Mouse (Mus musculus): ENCODE results near the gene 4930404H24Rik.
"Not testable (repeated sequence)": the region's sequence is repeated elsewhere in the genome, so short reads cannot be mapped to it uniquely, and the experiment has no call there.

4930404H24Rik gene

GRCm38 (mm10) chr2:153478583-153478982 is 14.0 kb upstream of the 4930404H24Rik start:
- DNase-seq (ENCODE audit: low read depth in 1 of 2, low spot score in 2 of 2): peak in 1 of 2 experiments; percentile 43

- DNase-seq (ENCODE audit: low read depth in 1 of 2, low spot score in 2 of 2): no peak
Observed at GRCm38 (mm10) chr2:153479486-153479885, 13.1 kb upstream of the 4930404H24Rik start.

- DNase-seq (ENCODE audit: low read depth in 1 of 2, low spot score in 2 of 2): no peak
Observed at GRCm38 (mm10) chr2:153481108-153481860, 11.3 kb upstream of the 4930404H24Rik start.

GRCm38 (mm10) chr2:153481861-153482120 is 10.8 kb upstream of the 4930404H24Rik start:
- no peak for DNase-seq (ENCODE audit: low read depth in 1 of 2, low spot score in 2 of 2)

GRCm38 (mm10) chr2:153483118-153483983 is 9.2 kb upstream of the 4930404H24Rik start:
- no peak for DNase-seq (ENCODE audit: low read depth in 1 of 2, low spot score in 2 of 2)

GRCm38 (mm10) chr2:153484071-153484470 is 8.5 kb upstream of the 4930404H24Rik start:
- DNase-seq (ENCODE audit: low read depth in 1 of 2, low spot score in 2 of 2): no peak

GRCm38 (mm10) chr2:153490116-153490515 is 2.5 kb upstream of the 4930404H24Rik start:
- DNase-seq (ENCODE audit: low read depth in 1 of 2, low spot score in 2 of 2): no peak

GRCm38 (mm10) chr2:153490940-153491339 is 1.6 kb upstream of the 4930404H24Rik start:
- no peak for DNase-seq (ENCODE audit: low read depth in 1 of 2, low spot score in 2 of 2)

GRCm38 (mm10) chr2:153491512-153492178 is 945 bp upstream of the 4930404H24Rik start:
- DNase-seq (ENCODE audit: low read depth in 1 of 2, low spot score in 2 of 2): no peak

GRCm38 (mm10) chr2:153492179-153492517 is 442 bp upstream of the 4930404H24Rik start:
- DNase-seq (ENCODE audit: low read depth in 1 of 2, low spot score in 2 of 2): no peak

- DNase-seq (ENCODE audit: low read depth in 1 of 2, low spot score in 2 of 2): no peak
Observed at GRCm38 (mm10) chr2:153493393-153493731, 772 bp downstream of the 4930404H24Rik start.

- no peak for DNase-seq (ENCODE audit: low read depth in 1 of 2, low spot score in 2 of 2)
Observed at GRCm38 (mm10) chr2:153493781-153494292, 1.2 kb downstream of the 4930404H24Rik start.

- DNase-seq (ENCODE audit: low read depth in 1 of 2, low spot score in 2 of 2): no peak
Observed at GRCm38 (mm10) chr2:153494293-153494811, 1.8 kb downstream of the 4930404H24Rik start.

GRCm38 (mm10) chr2:153495391-153495790 is 2.8 kb downstream of the 4930404H24Rik start:
- not testable (repeated sequence) for DNase-seq (ENCODE audit: low read depth in 1 of 2, low spot score in 2 of 2)

GRCm38 (mm10) chr2:153495818-153496217 is 3.2 kb downstream of the 4930404H24Rik start:
- no peak for DNase-seq (ENCODE audit: low read depth in 1 of 2, low spot score in 2 of 2)

- no peak for DNase-seq (ENCODE audit: low read depth in 1 of 2, low spot score in 2 of 2)
Observed at GRCm38 (mm10) chr2:153496301-153496700, 3.7 kb downstream of the 4930404H24Rik start.

- DNase-seq (ENCODE audit: low read depth in 1 of 2, low spot score in 2 of 2): no peak
Observed at GRCm38 (mm10) chr2:153496898-153497297, 4.3 kb downstream of the 4930404H24Rik start.

- no peak for DNase-seq (ENCODE audit: low read depth in 1 of 2, low spot score in 2 of 2)
Observed at GRCm38 (mm10) chr2:153499154-153499553, 6.6 kb downstream of the 4930404H24Rik start.

GRCm38 (mm10) chr2:153506385-153506784 is 13.8 kb downstream of the 4930404H24Rik start:
- no peak for DNase-seq (ENCODE audit: low read depth in 1 of 2, low spot score in 2 of 2)

GRCm38 (mm10) chr2:153507969-153508368 is 15.4 kb downstream of the 4930404H24Rik start:
- DNase-seq (ENCODE audit: low read depth in 1 of 2, low spot score in 2 of 2): no peak

- no peak for DNase-seq (ENCODE audit: low read depth in 1 of 2, low spot score in 2 of 2)
Observed at GRCm38 (mm10) chr2:153508405-153508804, 15.8 kb downstream of the 4930404H24Rik start.

Measured in monocyte, adult 2 months (primary cell).